ENCODE assay signal across 8 mouse cellular contexts in the genomic region with DNA sequence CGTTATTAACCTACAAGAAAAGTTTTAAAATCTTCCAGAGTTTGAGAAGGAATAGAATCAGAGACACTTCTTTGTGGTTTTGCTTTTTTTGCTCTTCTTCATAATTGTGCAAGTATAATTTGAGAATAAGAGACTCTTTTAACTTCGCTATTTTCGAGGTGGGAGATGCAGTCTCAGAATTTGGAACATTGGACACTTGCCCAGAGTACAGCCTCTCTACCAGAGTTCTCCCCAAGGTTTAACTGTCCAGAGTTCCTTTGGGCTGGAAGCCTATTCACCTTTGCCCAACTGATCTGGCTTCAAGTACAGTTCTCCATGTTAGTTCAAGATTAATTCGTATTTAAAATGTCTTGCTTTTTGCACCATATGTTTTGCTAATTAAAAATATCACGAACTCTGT. TPM values are rescaled to one million over a fixed set of nuclear protein-coding genes. Genes with fewer than 3 reads are reported as not detected.
DNase-seq lines count a peak whose midpoint lies in the region; ATAC-seq lines count a peak whose summit lies in the region.

No protein-coding gene starts in this region.

- no peaks in the 10 kb centered on the region; the same call in 1 of the 2 replicates for H3K4me1 ChIP-seq in heart, embryonic 11.5 days (ENCODE audit: control insufficient read depth, insufficient read depth, low read length)
- H3K4me1 ChIP-seq in brown adipose tissue, adult 24 weeks (ENCODE audit: control insufficient read depth, insufficient read depth, insufficient read length, low read length) = no peaks in the 10 kb centered on the region
- H3K4me1 ChIP-seq in hindbrain, embryonic 13.5 days (replicated peaks) = peaks cover 6% of the 10 kb centered on the region; the same call in 1 of the 2 replicates
- peaks cover 6% of the 10 kb centered on the region; the same call in 1 of the 2 replicates for H3K4me1 ChIP-seq in liver, embryonic 15.5 days (replicated peaks)

- peak overlapping the region; percentile 51 for H3K4me3 ChIP-seq in heart, embryonic 11.5 days (ENCODE audit: low read depth, low read length)
- H3K4me3 ChIP-seq in brown adipose tissue, adult 24 weeks (ENCODE audit: insufficient read depth, low read depth, low read length) = peak overlapping the region; percentile 31
- H3K4me3 ChIP-seq in hindbrain, embryonic 13.5 days = peak overlapping the region; percentile 57
- peak overlapping the region; percentile 68 for H3K4me3 ChIP-seq in liver, embryonic 15.5 days (replicated peaks)

- no peak overlapping the region for H3K27ac ChIP-seq in heart, embryonic 11.5 days (ENCODE audit: low read depth, low read length)
- H3K27ac ChIP-seq in brown adipose tissue, adult 24 weeks (replicated peaks; ENCODE audit: low read depth, low read length) = 0 out of 2 replicates have a peak overlapping the region, but pooled peaks have one; percentile 8
- no peak overlapping the region for H3K27ac ChIP-seq in hindbrain, embryonic 13.5 days
- H3K27ac ChIP-seq in liver, embryonic 15.5 days (replicated peaks) = peak overlapping the region; percentile 59

- H3K9ac ChIP-seq in heart, embryonic 11.5 days (ENCODE audit: low read depth, low read length) = no peak overlapping the region; the same call in 1 of the 2 replicates
- H3K9ac ChIP-seq in hindbrain, embryonic 13.5 days = no peak overlapping the region
- no peak overlapping the region for H3K9ac ChIP-seq in liver, embryonic 15.5 days

- H3K36me3 ChIP-seq in heart, embryonic 11.5 days (ENCODE audit: control insufficient read depth, insufficient read depth, low read length) = no peaks in the 10 kb centered on the region
- no peaks in the 10 kb centered on the region for H3K36me3 ChIP-seq in hindbrain, embryonic 13.5 days
- H3K36me3 ChIP-seq in liver, embryonic 15.5 days (replicated peaks) = no peaks in the 10 kb centered on the region

- no peaks in the 10 kb centered on the region for H3K27me3 ChIP-seq in heart, embryonic 11.5 days (ENCODE audit: control insufficient read depth, insufficient read depth, low read length)
- H3K27me3 ChIP-seq in hindbrain, embryonic 13.5 days = no peaks in the 10 kb centered on the region
- H3K27me3 ChIP-seq in liver, embryonic 15.5 days = no peaks in the 10 kb centered on the region

- WGBS in heart, embryonic 11.5 days (ENCODE audit: insufficient replicate concordance) = 38% methylated on average over 5 of the region's 5 CpGs
- 47% methylated on average over 5 of the region's 5 CpGs for WGBS in hindbrain, embryonic 13.5 days
- 31% methylated on average over 5 of the region's 5 CpGs for WGBS in liver, embryonic 15.5 days (ENCODE audit: insufficient replicate concordance)

- H3K9me3 ChIP-seq in heart, embryonic 11.5 days (replicated peaks; ENCODE audit: control insufficient read depth, low read length) = no peaks in the 10 kb centered on the region
- H3K9me3 ChIP-seq in hindbrain, embryonic 13.5 days = no peaks in the 10 kb centered on the region
- no peaks in the 10 kb centered on the region for H3K9me3 ChIP-seq in liver, embryonic 15.5 days (replicated peaks)

- DNase-seq in heart, adult 8-10 months (ENCODE audit: low spot score) = no peak
- no peak for DNase-seq in right cerebral cortex, postnatal 14 days
- no peak for DNase-seq in c-Kit-positive CD71-positive TER-119-positive erythroid progenitor cells, embryonic 14.5 days (ENCODE audit: low spot score)
- no peak for DNase-seq in cerebellum, postnatal 4 days (ENCODE audit: low spot score in 2 of 2)

- ATAC-seq in heart, embryonic 11.5 days (replicated peaks; ENCODE audit: insufficient number of reproducible peaks, low FRiP score, low TSS enrichment) = no peak
- no peak for ATAC-seq in hindbrain, embryonic 13.5 days (ENCODE audit: low FRiP score)
- ATAC-seq in liver, embryonic 15.5 days (ENCODE audit: insufficient read depth) = no peak

- H3K4me2 ChIP-seq in heart, embryonic 11.5 days = peak overlapping the region; percentile 32
- peak overlapping the region; percentile 29; the same call in 1 of the 2 replicates for H3K4me2 ChIP-seq in hindbrain, embryonic 13.5 days
- peak overlapping the region; percentile 61 for H3K4me2 ChIP-seq in liver, embryonic 15.5 days

RNA-seq across cellular contexts. Expression of a gene that starts 0.5 kb away (rescaled TPM):
- 11.8 and 12.7 TPM in 2 replicates for polyA plus RNA-seq in heart, embryonic 11.5 days (2014; fragmentation: Nextera tagmentation; extraction: Ambion mirVana)
- total RNA-seq in heart, adult 8-10 months (2022) = 1 to 10 TPM; 6.7 to 8.6 (median 8.3) TPM
- 24.7 and 25.5 TPM in 2 replicates for polyA plus RNA-seq in brown adipose tissue, adult 24 weeks (2012; ENCODE audit: insufficient read depth, insufficient read length, missing spikeins)
- 13.3 and 14.1 TPM in 2 replicates for polyA plus RNA-seq in hindbrain, embryonic 13.5 days (2015; fragmentation: Nextera tagmentation; extraction: Ambion mirVana)
- 6.5 and 6.9 TPM in 2 replicates for polyA plus RNA-seq in liver, embryonic 15.5 days (2015; fragmentation: Nextera tagmentation; extraction: Ambion mirVana)

RNA-seq across cellular contexts. Expression of a gene that starts 58.5 kb away (rescaled TPM):
- 30.9 and 33.0 TPM in 2 replicates for polyA plus RNA-seq in heart, embryonic 11.5 days (2014; fragmentation: Nextera tagmentation; extraction: Ambion mirVana)
- total RNA-seq in heart, adult 8-10 months (2022) = 10 to 100 TPM; 28.5 to 30.8 (median 29.4) TPM
- 135 and 150 TPM in 2 replicates for polyA plus RNA-seq in brown adipose tissue, adult 24 weeks (2012; ENCODE audit: insufficient read depth, insufficient read length, missing spikeins)
- polyA plus RNA-seq in hindbrain, embryonic 13.5 days (2015; fragmentation: Nextera tagmentation; extraction: Ambion mirVana) = 29.7 TPM in 2 replicates
- 11.8 TPM in 2 replicates for polyA plus RNA-seq in liver, embryonic 15.5 days (2015; fragmentation: Nextera tagmentation; extraction: Ambion mirVana)

Comparison
In these comparisons a context has a peak if more than half of its experiments do, and no peak if none do; other contexts are left out.
1. H3K27ac ChIP-seq: peak in brown adipose tissue, adult 24 weeks (single experiment) and liver, embryonic 15.5 days (single experiment); none in heart, embryonic 11.5 days (single experiment) and hindbrain, embryonic 13.5 days (single experiment).
2. Peak in every context shown above with its lines, with median percentiles within 50 percentile points of each other: H3K4me2 ChIP-seq and H3K4me3 ChIP-seq.